Mouse (Mus musculus) limb, embryonic 14.5 days (tissue): ENCODE results near the gene Cyp46a1. TPM values are rescaled to one million over a fixed set of nuclear protein-coding genes. Genes with fewer than 3 reads are reported as not detected.

Source experiments
- ATAC-seq: fragments of 200-750 bp; cut with Nextera tagmentation; 2 replicates; pipeline ENCODE4 v1.8.0; 2017; ENCODE audit warnings: low read depth, moderate number of reproducible peaks, moderate TSS enrichment; ENCODE audit not compliant: low FRiP score
- DNase-seq: peaks from one replicate; pipeline ENCODE4 v3.0.0-alpha.2; 2015; ENCODE audit warnings: low spot score
- H3K27ac ChIP-seq: fragments of 300-500 bp; sonication (generic); replicated peaks from 2 replicates; pipeline ENCODE4 v1.5.1; 2014; ENCODE audit warnings: low read depth, mild to moderate bottlenecking, low read length, moderate library complexity, mixed read lengths
- H3K27me3 ChIP-seq: fragments of 300-500 bp; sonication (generic); 2 replicates; pipeline ENCODE4 v1.6.1; 2014; ENCODE audit warnings: low read length, mixed read lengths; ENCODE audit not compliant: control insufficient read depth, insufficient read depth
- H3K36me3 ChIP-seq: fragments of 300-500 bp; sonication (generic); 2 replicates; pipeline ENCODE4 v1.6.1; 2014; ENCODE audit warnings: mild to moderate bottlenecking, low read length, moderate library complexity, mixed read lengths; ENCODE audit not compliant: control insufficient read depth, insufficient read depth
- H3K4me1 ChIP-seq: fragments of 300-500 bp; sonication (generic); 2 replicates; pipeline ENCODE4 v1.6.1; 2014; ENCODE audit warnings: antibody characterized with exemption, low read length, mixed read lengths; ENCODE audit not compliant: control insufficient read depth, insufficient read depth
- H3K4me2 ChIP-seq: fragments of 300-500 bp; sonication (generic); replicated peaks from 2 replicates; pipeline ENCODE4 v1.6.1; 2014; ENCODE audit warnings: low read depth, mild to moderate bottlenecking, low read length, moderate library complexity; ENCODE audit not compliant: severe bottlenecking
- H3K4me3 ChIP-seq: fragments of 300-500 bp; sonication (generic); replicated peaks from 2 replicates; pipeline ENCODE4 v1.5.1; 2014; ENCODE audit warnings: low read length
- H3K9ac ChIP-seq: fragments of 300-500 bp; sonication (generic); 2 replicates; pipeline ENCODE4 v1.6.1; 2014; ENCODE audit warnings: mild to moderate bottlenecking, low read depth, low read length, moderate library complexity; ENCODE audit not compliant: severe bottlenecking
- H3K9me3 ChIP-seq: fragments of 300-500 bp; sonication (generic); 2 replicates; pipeline ENCODE4 v1.6.1; 2016; ENCODE audit warnings: low read length; ENCODE audit not compliant: control insufficient read depth
- POLR2A ChIP-seq: fragments of 200-500 bp; IDR thresholded peaks from 2 replicates; pipeline ENCODE4 v1.8.0; 2012; ENCODE audit warnings: inconsistent platforms, mild to moderate bottlenecking, moderate library complexity, borderline replicate concordance; ENCODE audit not compliant: insufficient read depth, insufficient read length; ENCODE audit errors: extremely low read depth
- WGBS: fragments of 180-500 bp; shearing (Covaris S2); extraction: QIAGEN DNeasy Blood & Tissue Kit; methylation state at CpG from one replicate; pipeline ENCODE4 v1.1.7; 2014; 5-methylcytosine and 5-hydroxymethylcytosine counted together
- polyA plus RNA-seq, 2 experiments: library from polyadenylated mRNA; depleted of rRNA in 1 of 2; stranded (reverse) in 1 of 2; unstranded in 1 of 2; fragments of >200 nt; fragmentation: Nextera tagmentation in 1 of 2; extraction: Ambion mirVana in 1 of 2; gene quantifications; 2 replicates each; pipeline versions ENCODE4 v1.2.1 to v1.2.3; 2012 to 2014

Cyp46a1 gene
- polyA plus RNA-seq, 2 experiments: 6.4 to 24.8 TPM

GRCm38 (mm10) chr12:108365340-108365739 is 31.2 kb downstream of the Cyp46a1 start:
- 13% methylated on average over 3 of the region's 3 CpGs for WGBS

GRCm38 (mm10) chr12:108365868-108366267 is 31.7 kb downstream of the Cyp46a1 start:
- Histone ChIP-seq H3K4me2 (no peak overlapping the region), H3K27ac (no peak overlapping the region), H3K36me3 (no peaks in the 10 kb centered on the region), H3K4me1 (peaks cover 21% of the 10 kb centered on the region), H3K4me3 (no peak overlapping the region), H3K9me3 (no peaks in the 10 kb centered on the region), H3K9ac (no peak overlapping the region), H3K27me3 (no peaks in the 10 kb centered on the region)
- 59% methylated on average over 7 of the region's 7 CpGs for WGBS
- TF ChIP-seq POLR2A: no peak
- ATAC-seq (no peak), DNase-seq (no peak)

More at GRCm38 (mm10) chr12:108365340-108365739, 31.2 kb downstream of the Cyp46a1 start:
- Histone ChIP-seq H3K27me3 (no peaks in the 10 kb centered on the region), H3K4me3 (no peak overlapping the region), H3K27ac (no peak overlapping the region), H3K9ac (no peak overlapping the region), H3K4me1 (peaks cover 16% of the 10 kb centered on the region), H3K36me3 (no peaks in the 10 kb centered on the region), H3K9me3 (no peaks in the 10 kb centered on the region), H3K4me2 (no peak overlapping the region)
- no peak for TF ChIP-seq POLR2A
- peak; percentile 66 for DNase-seq
- peak; percentile 35; the same call in 1 of the 2 replicates for ATAC-seq

- Histone ChIP-seq H3K9me3 (no peaks in the 10 kb centered on the region), H3K9ac (no peak overlapping the region), H3K4me2 (no peak overlapping the region), H3K36me3 (no peaks in the 10 kb centered on the region), H3K27me3 (no peaks in the 10 kb centered on the region), H3K4me1 (peaks cover 22% of the 10 kb centered on the region), H3K4me3 (no peak overlapping the region), H3K27ac (no peak overlapping the region)
- DNase-seq (no peak), ATAC-seq (no peak)
- no peak for TF ChIP-seq POLR2A
- WGBS: 82% methylated on average over 2 of the region's 2 CpGs
Observed at GRCm38 (mm10) chr12:108367909-108368308, 33.7 kb downstream of the Cyp46a1 start.

GRCm38 (mm10) chr12:108368921-108369320 is 34.7 kb downstream of the Cyp46a1 start:
- H3K4me1 ChIP-seq: peaks cover 28% of the 10 kb centered on the region
- no peak for DNase-seq
- H3K9ac ChIP-seq: no peak overlapping the region
- ATAC-seq: no peak
- no peak overlapping the region for H3K4me2 ChIP-seq
- no peak for TF ChIP-seq POLR2A
- no peak overlapping the region for H3K27ac ChIP-seq
- no peaks in the 10 kb centered on the region for H3K36me3 ChIP-seq
- no peaks in the 10 kb centered on the region for H3K9me3 ChIP-seq
- no peak overlapping the region for H3K4me3 ChIP-seq
- 61% methylated on average over 5 of the region's 5 CpGs for WGBS
- H3K27me3 ChIP-seq: no peaks in the 10 kb centered on the region

GRCm38 (mm10) chr12:108370596-108371428 is 36.6 kb downstream of the Cyp46a1 start, which contains the start of gene Eml1:
Eml1 (plus strand) TSS chr12:108370957.
- Histone ChIP-seq H3K36me3 (no peaks in the 10 kb centered on the region), H3K4me2 (no peak within 1 kb of the TSS), H3K27me3 (no peaks in the 10 kb centered on the region), H3K27ac (no peak within 1 kb of the TSS), H3K4me3 (no peak within 1 kb of the TSS), H3K4me1 (peaks cover 26% of the 10 kb centered on the region), H3K9me3 (no peaks in the 10 kb centered on the region), H3K9ac (no peak within 1 kb of the TSS)
- TF ChIP-seq POLR2A: no peak
- WGBS: 65% methylated on average over 19 of the region's 19 CpGs
- DNase-seq (no peak), ATAC-seq (0 out of 2 replicates have a peak, but pooled peaks have one; percentile 31)

GRCm38 (mm10) chr12:108371429-108371765 is 37.2 kb downstream of the Cyp46a1 start:
- no peak for ATAC-seq
- H3K36me3 ChIP-seq: no peaks in the 10 kb centered on the region
- no peak overlapping the region for H3K4me3 ChIP-seq
- TF ChIP-seq POLR2A: no peak
- H3K4me2 ChIP-seq: no peak overlapping the region
- H3K9me3 ChIP-seq: no peaks in the 10 kb centered on the region
- no peak overlapping the region for H3K27ac ChIP-seq
- DNase-seq: no peak
- WGBS: 69% methylated on average over 6 of the region's 6 CpGs
- peaks cover 26% of the 10 kb centered on the region for H3K4me1 ChIP-seq
- no peak overlapping the region for H3K9ac ChIP-seq
- H3K27me3 ChIP-seq: no peaks in the 10 kb centered on the region
